Mouse (Mus musculus): ENCODE results near the gene Prdm16.

Prdm16 gene

DNA sequence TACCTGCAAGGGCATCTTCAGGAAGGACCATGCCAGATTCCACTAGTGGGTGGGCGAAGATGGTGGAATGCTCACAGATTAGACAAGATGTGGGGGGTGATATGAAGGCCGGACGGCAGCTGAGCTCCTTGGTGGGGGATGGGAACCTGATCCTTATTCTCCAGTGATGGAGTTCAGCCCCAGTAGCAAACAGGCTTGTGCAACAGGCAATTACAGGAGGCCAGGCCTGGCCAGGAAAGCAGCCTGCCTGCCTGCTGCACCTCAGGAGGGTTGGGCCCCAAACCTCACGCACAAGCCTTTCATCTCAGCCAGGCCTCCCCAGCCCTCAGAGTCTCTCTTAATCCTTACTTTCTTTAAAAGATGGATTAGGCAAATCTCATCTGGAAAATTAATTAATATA, 124.9 kb downstream of the Prdm16 start:
- DNase-seq: no peak

DNA sequence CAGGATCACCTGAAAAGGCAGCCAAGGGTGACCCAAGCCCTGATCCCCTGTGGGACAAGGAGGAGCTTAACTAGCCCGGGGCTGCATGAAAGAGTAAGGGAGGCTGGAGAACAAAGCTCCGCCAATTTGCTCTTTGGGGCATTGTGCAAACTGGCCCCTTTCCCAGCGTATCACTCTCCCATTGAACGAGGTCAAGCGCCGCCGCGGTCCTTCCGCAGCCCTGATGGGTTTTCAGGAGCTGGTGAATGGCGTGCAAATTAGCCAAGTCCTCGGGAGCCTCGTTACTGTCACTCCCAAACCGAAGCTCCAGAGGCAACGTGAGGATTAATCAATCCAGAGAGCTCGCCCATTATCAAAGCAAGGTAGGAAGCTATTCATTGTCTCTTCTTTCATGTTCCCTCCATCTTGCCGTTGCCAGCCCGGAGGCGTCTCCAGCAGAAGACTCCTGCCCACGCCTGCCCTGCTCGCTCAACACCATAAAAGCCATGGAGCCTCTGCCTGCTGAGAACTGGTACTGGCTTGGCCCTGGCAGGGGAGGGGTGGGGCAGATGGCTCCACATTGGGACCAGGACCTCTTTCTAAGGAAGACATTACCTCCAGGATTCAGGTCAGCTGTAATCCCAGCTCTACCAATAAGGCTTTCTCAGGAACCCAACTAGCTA, 129.8 kb downstream of the Prdm16 start:
- DNase-seq: no peak

DNA sequence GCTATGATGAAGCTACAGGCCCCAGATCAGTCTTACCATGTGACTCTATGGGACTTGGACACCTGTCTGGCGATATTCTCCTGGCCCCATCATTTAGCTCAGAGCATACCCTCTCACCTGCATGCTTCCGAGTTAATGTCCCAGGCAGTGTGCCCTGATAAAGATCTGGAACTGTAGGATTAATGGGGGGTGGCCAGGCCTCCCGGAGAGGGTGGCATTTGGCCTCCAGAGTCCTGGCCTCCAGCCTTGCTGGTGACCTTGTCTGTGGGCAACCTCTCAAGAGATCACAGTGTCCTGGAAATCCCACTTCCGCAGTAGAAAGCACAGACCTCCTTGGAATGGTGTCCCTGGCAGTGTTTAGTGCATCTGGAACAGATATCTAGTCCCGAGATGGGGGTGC, 131.4 kb downstream of the Prdm16 start:
- DNase-seq: no peak

DNA sequence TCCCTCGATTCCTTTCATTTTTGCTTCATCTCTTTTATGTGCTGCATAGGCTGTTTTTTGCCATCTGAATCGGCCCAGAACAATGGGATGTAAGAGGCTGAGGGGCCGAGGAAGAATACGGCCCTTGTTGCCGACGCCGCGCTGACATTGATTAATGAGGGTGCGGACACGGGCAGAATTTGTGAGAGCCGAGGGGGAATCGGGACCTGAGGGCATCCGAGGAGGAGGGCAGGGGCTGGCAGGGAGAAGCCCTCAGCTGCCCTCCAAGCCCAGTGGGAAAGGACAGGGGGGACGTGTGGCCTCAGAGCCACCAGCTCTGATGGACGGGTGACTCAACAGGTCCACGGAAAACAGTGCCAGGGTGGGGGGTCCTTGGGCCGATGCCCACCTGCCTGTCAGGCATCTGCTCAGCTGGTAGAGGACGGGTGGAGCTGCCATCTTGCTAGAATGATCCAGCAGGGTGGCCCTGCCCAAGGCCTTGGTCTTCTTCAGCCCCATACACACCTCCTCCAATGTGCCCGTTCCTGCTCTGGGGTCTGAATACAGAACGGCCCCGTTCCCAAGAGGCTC, 133.3 kb downstream of the Prdm16 start:
- DNase-seq: no peak

DNA sequence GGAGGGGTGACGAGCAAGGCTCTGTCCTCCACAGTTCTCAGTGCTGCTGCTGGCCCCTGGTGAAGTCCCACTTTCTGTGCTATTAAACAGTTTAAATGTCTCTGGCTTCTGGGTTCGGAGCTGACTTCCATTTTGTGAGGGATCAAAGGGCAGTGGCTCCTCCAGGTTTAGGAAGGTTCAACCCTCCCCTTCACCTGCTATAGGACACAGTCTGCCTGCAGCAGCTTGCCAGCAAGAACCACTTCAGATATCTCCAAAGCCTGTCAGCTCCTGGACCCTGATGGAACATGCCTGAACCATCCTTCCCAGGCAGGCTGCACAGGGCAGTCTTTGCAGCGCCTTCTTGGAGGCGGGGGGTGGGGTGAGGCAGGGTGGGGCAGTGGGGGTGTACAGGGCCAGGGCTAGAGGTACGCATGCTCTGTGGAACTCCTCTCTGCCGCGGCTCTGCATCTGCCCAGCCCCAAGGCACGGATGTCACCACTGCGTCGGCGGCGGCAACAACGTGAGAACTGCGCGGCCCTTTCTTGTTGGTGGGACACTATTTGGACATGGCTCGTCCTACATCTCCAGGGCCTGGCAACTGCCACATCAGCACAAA, 134.2 kb downstream of the Prdm16 start:
- no peak for DNase-seq

DNA sequence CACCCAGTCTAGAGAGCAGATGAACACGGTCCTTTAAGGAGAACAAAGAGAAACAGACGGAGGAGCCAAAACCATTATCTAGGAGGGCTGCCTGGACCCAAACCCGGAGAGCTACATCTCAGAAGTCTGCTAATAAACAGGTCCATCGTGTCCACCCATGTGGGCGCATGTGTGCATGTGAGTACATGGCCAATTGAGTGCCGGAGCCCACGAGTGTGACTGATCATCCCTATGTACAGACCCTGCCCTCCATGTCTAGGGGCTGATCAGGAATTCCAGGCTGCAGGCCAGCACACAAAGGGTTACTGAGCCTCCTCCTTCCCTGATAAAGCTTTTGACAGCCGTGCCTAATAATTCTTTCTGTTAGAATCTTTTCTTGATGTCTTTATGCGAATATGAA, 136.0 kb downstream of the Prdm16 start:
- DNase-seq: no peak

DNA sequence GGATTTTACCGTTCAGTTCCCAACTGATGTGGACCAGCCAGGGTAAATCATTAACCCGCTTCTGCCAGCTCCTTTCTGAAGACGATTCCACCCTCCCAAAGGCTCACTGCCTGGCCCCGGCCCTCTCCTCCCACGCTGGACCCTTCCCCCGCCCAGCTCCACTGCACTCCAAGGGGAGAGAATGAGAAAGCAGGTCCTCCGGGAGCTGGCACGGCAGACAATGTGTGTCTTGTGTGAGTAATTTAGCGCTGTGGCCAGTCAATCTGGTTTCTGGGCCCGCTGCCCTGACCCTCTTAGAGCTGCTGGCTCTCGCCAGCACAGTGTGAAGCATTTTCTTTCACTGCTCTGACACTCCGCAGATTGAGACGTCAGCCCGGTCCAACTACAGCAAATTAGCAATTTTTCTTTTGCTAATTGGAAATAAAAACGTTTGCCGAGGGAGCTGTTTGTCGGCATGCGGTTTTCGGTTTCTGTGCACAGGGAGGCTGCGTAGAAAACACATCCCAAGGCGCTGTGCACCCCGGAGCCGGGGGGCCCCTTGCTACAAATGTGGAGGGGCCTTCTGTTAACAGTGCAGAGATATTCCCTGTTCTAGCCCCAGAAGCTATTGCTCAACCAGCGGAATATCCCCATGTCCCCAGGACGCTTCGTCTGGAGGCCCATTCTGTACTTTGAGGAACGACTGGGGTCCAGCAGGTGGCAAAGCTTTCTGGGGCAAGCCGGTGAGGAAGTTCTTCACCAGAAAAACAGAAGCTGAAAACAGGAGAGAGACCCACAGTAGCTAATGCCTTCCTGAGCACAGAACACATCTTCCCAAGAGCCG, 136.8 kb downstream of the Prdm16 start:
- DNase-seq: no peak

DNA sequence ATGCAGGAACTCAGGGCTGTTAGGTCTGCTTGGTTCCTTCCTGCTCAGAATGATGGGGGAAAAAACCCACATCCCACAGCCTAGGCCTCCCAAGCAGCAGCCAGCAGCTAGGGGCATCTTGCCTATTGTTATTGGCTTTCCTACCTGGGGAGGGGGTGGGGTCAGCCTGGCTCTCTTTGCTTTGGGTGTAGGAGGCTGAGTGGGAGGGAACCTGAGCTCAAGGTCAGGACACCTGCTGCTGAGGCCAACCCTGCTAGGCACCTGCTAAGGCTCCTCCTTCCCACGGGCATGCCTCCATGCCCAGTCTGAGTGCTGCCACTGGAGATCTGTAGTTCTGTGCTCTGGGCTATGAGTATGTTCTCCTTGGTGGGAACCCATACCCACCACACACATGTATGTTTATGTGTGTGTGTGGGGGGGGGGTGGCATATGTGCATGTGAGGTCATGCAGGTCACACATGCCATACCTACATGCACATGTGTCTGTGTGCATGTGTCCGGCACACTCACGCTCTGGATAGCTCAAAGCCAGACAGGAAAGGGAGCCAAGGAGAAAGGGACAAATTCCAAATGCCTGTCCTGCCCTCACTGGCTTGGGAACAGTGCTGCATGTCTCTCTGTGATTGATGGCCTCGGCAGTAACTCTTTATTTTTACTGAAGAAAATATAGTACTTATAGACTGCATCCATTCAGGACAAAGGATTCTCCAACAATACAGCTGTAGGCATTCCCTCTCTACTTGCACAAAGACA, 139.1 kb downstream of the Prdm16 start:
- no peak for DNase-seq

DNA sequence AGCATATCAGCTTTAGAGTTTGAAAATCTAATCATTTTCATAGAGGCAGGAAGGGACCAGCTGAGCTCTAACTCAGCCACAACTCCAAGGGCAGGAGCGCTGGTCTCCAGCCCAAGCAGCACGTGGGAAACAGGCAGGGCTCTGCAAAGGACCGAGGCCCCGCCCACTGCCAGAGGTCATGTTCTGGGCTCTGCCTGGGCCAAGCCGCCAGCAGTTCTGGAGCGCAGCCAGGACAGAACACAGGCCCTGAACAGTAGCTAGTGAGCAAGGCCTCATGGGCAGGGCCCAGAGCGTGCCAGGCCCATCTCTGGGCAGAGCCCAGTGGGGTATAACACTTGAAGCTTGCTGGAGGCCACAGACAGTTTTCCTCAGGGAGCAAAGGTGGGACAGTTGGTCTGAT, 139.7 kb downstream of the Prdm16 start:
- no peak for DNase-seq

DNA sequence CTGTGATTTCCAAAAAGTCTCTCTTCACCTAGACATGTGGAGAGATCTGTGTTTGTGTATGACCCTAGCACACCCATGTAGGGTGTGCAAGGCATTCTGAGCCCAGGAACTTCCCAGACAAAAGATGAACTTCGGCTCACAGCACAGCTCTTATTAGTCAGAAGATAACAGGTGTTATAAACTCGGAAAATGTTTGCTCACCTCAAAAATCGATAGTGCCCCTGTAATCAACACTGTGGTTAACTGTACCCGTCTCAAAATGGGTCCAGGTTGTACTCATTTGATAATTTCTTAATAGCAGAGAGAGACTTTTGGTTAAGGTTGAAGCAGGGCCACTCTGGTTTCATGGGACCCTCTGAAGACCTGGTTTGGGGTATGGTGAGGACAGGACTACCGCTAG, 140.2 kb downstream of the Prdm16 start:
- DNase-seq: no peak

DNA sequence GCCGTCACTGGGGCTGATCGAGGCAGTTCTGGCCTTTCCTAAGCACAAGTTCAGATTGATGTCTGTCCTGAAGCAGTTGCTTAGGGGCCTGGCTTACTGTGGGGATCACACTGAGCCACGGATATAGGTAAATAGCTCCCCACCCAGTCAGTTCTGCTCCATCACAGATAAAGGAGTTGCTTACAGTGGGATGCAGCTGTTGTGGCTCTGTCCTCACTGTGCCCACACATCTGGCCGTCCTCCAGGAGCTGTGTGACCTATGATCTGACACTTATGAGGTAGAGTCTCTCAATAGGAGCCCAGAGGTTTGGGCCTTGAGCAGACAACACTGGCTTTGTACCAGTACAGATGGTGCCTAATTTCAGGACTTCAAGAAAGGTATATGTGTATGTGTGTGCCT, 142.7 kb downstream of the Prdm16 start:
- no peak for DNase-seq

DNA sequence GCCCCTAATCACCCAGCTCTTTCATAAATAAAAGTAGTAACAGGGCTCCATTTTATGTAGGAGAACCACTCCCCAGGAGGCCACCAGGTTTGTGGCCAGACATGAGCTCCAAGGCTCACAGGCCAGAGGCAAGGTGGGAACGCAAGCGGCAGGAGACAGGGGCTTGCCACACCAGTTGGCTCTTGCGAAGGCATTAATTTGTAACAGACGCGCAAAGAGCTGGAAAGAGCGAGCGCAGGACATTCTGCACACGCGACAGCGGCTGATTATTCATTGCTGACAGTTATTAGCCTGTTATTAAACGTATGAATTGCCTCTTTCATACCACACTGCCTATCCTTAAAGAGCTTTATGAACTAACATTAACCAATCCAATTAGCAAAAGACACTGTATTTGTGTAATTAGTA, 144.0 kb downstream of the Prdm16 start:
- DNase-seq: no peak

DNA sequence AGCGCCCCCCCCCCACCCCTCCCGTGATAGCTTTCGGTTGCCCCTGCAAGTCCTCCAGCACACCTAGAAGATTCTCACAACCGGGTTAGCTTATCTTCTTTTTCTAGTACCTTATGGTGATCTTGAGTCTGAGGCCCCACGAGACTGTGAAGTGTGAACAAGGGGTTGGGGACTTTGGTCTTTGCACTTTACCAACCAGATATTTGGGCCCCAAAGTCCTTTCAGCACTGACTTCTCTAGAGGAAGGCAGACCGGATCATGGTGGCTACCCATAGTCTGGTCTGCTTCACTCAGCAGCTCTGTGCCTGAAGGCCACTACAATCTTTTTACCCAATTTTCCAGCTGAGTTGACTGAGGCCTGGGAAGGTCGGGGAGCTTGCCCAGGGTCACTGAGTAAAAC, 144.4 kb downstream of the Prdm16 start:
- no peak for DNase-seq

DNA sequence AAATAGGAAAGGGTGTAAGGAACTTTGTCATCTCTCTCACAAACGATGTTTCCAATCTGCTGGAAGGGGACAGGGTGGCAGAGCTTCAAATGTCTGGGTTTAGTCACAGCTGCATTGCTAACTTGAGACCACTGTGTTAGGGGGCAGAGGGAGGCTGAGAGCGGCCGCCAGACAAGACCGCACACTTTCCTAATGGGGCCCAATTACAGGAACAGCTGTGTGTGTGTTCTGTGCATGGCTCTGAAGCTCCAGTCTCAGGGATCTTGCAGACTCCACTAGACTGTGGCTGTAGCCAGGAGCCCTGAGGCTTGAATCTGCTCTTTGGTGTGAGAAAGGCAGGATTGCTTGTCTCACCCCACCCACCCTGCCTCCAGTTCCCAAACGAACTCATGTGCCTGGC, 148.6 kb downstream of the Prdm16 start:
- DNase-seq: no peak

DNA sequence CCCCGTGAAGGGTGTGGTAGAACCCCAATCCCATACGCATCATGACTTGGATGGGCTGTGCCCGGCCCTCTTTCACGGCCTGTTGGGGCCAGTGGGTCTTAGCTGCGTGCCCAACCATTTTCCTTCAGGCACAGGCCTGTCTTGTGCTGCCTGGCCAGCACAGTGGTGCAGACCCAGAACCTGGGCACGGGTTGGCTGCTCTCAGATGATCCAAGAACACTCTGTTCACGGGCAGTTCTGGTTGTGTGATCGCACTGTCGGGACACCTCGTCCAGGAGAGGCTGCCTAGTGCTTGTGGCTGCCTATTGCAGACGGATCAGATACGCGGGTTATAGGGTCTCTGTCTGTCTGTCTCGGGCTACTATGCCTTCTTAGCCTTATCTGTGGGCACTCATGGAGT, 154.0 kb downstream of the Prdm16 start:
- no peak for DNase-seq

DNA sequence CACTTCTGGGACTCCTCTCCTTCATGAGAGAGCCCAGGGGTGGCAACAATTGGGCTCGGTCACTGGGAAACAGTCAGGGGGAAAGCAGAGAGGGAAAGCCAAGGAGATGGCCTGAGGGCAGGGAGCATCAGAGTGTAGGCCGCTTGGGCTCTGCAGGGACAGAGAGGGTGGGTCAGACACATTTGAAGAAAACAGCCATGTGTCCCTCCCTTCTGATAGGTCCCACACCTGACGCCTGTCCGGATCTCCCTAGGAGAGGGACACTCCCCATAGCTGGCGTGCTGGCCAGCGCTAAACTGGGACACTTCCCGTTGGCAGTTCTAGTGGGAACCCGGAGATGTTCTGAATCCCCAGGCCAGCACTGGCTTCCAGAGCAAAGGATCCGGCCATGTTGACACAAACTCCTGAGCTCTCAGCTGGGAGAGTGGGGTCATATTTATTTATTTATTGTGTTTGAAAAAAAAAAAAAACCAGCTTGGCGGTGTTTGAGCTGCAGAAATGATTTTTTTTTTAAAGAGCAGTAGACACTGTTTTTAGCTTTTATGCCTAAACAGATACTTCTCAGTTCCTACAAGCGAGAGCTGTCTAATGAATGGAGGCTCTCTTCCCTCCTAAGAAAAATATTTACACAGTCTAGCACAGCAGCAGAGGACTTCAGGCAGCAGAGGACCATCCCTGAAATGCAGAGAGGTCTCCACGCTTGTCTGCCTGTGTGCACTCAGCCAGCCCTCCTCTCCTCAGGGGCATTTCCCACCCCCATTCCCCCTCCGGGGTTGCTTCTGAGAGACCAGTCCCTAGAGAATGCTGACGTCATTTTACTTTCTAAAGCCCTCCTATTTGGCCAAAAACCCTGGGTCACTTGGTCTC, 154.7 kb downstream of the Prdm16 start:
- DNase-seq: no peak

DNA sequence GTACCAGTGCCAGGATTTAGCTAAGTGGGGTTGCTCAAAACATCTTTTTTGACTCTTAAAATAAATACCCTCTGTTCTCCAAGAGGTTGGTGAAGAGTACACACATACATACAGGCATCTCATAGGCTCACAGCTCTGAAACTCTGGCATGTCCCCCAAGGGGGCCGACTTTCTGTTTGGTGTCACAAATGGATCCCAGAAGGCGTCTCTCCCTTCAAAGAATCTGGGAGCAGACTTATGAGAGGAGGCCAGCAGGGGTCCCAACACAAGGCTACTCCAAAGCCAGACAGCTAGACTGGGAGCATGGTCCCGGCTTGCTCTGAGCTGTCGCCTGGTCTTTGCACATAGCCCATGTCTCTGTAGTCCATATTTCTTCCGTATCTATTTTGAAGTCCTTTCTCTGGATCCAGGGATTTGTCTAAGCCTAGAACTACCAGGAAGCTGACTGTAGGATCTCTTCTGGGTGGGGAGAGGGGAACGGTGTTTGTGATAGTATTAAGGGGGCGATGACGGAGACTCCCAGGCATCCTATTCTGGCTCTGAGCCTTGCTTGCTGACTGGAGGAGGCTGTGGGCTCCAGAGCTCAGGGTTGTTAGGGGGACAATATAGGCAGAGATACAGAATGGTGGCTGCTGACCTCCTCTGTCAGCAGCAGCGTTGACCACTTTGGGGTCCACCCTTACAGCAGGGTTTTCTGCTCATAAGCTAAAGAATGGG, 156.0 kb downstream of the Prdm16 start:
- no peak for DNase-seq

DNA sequence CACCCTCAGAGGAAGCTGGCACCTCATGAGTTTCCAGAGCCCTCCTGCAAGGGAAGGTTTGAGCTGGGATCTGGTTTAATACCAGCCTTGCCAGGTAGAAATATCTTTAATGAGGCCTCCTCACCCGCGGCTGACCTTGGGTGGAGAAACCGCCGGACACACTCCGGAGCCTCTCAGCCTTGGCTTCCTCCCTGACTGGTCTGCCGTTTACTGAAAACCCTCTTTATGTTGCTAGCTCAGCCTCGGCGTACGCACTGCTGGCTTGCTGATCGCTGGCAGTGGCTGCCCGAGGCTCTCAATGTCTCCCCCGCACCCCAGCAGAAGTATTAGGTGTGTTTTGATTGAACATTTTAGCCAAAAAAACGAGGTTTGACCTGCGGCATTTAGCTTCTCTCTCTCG, 156.5 kb downstream of the Prdm16 start:
- DNase-seq: no peak

DNA sequence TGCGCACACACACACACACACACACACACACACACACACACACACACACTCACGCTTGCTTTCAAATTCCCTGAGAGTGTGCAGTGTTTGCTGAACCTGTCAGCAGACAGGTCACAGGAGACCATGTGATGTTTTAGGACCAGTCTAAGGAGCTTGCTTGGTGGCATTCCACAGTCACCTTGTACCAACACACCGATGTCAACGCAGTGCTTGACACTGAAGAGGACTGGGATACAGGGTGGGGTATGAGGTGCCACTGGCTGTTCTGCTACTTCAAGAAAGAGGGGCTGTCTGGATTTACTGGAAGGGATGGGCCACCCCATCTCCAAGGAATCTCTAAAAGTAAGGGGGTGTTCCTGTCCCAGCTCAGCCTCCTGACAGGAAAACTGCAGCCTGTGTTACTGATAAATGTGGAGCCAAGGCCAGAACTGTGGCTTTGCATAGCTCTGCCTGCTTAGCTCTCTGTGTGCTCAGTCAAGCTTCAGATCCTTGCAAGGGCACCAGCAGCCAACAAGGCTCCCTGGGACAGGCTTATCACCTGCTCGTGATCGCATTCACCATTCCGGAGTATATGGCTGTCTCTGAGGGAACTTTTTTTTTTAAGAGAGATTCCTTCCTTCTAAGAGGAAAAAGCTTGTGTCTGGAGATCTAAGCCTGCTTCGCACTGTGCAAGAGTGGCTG, 157.6 kb downstream of the Prdm16 start:
- DNase-seq: no peak

DNA sequence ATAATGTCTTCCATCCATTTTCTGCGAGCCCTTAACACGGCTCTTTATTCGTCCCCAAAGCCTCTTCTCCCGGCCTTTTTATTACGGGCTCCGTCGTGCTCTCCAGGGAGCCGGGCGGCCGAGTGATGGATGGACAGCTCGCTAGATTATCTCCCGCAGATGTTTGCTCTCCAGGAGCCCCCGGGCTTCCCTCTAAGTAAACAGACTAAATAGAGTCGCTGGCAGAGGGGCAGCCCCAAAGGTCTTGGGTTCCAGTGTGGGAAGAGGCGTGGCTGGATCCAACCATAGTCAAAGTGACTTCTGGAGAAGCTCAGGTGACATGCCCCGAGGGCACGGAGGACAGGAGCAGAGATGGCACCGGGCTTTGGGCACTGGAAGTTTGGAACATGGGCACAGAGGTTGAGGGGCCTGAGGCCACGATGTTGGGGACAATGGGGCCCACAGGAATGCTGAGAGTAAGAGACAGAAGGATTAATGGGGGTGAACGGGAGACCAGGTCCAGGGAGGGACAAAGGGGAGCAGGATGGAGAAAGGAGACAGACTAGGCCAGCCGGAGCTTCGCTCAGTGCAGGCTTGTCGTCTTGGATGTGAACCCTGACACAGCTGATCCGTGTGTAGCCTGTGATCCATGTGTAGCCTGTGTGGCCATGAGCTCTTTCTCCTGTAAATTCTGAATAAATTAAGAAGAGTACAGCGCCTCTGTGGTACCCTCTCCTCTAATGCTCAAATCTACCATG, 162.9 kb downstream of the Prdm16 start:
- no peak for DNase-seq
